Mouse (Mus musculus) liver, adult 2 months (tissue): Measurements from ENCODE around the gene Alox5.

Experiments
- CTCF ChIP-seq: fragments of 200-500 bp; IDR thresholded peaks from 2 replicates; pipeline ENCODE4 v1.5.1; 2011; ENCODE audit warnings: low read depth, low read length, control low read depth
- POLR2A ChIP-seq: fragments of 200-500 bp; IDR thresholded peaks from 2 replicates; pipeline ENCODE4 v1.6.1; 2011; ENCODE audit warnings: low read length, control low read depth; ENCODE audit not compliant: insufficient read depth; ENCODE audit errors: extremely low read depth

DNA sequence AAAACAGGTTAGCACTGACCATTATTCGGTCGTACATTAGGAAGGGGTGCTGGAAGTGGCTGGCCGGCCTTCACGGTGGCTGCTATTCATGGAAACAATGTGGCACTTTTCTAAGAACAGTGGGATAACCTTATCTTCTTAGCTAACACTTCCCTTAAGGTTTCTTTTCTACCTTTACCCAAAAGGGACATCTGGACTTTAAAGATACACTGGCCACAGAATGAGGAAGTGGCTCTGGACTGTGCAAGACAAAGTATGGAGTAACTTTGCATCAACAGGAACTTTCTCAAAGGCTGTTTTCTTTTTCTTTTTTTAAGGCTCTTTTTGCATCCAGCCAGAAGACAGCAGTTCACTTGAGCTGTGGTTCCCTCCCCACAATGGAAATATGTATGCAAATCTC, 2.2 kb downstream of the Alox5 start:
- TF ChIP-seq CTCF (no peak), POLR2A (no peak)
